Mouse (Mus musculus): Measurements from ENCODE around the gene Flnb. TPM values are rescaled to one million over a fixed set of nuclear protein-coding genes. Genes with fewer than 3 reads are reported as not detected.

Gene Flnb
- total RNA-seq, 2 experiments from 2014 or later, result 47.4 to 50.6 TPM

GRCm38 (mm10) chr14:7978183-7978582 is 160.4 kb downstream of the Flnb start:
- no peak for DNase-seq (ENCODE audit: low spot score in 2 of 2)

GRCm38 (mm10) chr14:7981226-7981625 is 163.5 kb downstream of the Flnb start:
- no peak for DNase-seq (ENCODE audit: low spot score in 2 of 2)

GRCm38 (mm10) chr14:7986913-7987312 is 169.2 kb downstream of the Flnb start:
- no peak for DNase-seq (ENCODE audit: low spot score in 2 of 2)

DNA sequence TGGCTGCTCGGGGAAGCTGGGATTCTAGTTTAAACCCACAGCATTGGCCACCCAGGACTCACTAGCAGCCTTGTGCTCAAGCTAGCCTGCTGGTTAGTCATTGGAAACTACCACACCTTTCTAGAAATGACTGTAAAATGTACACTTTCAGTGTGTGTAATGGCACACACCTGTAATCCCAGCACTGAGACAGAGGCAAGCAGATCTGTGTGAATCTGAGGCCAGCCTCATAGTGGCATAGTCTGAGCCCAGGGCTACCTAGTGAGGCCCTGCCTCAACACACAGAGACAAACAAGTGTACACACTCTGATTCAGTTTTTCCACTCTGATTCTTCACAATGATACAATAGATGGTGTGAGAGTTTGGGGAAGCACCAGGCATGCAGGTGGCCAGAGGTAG is 171.6 kb downstream of the Flnb start:
- DNase-seq (ENCODE audit: low spot score in 2 of 2), result no peak

DNA sequence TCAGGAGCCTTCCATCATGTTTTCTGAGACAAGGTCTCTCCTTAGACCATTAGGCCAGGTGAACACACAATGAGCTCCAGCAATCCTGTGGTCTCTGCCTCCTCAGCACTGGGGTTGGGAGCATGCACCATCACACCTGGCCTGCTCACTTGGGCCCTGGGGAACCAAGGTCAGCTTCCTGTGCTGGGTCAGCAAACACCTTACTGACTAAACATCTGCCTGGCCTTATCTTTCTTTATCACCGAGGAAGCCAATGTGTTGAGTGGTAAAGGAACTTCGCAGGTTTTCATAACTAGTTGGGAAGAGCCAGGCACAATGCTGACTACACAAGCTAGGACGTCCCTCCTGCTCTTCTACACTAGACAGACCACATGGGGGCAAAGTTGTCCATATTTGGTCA is 172.2 kb downstream of the Flnb start:
- DNase-seq (ENCODE audit: low spot score in 2 of 2), result no peak

DNA sequence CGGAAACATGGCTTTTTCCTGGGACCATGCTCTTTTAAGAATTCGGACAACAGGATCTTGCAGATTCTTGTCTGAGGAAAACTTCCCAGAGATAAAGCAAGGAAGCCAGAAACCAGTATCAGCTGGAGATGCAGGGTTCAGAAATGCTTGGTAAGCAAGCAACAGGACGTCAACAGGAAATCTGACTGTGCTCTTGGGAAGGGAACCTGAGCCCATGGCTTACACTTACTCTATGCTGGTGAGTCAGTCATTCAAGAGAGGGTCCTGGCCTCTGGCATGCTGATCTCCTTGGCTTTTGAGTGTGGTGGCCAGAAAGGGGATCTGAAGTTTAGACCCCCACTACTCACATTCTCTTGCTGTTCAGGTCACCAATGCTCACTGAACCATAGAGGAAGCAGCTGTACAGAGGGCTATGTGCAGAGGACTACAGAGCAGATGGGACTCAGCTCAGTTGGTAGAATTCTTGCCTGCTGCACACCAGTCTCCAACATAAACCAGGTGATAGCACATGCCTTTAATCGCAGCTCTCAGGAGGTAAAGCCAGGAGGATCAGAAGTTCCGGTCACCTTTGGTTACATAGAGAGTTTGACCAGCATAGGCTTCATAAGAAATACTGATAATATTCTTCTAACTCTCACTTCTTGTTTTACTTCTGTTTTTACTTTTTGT is 173.5 kb downstream of the Flnb start:
- DNase-seq (ENCODE audit: low spot score in 2 of 2), result no peak

DNA sequence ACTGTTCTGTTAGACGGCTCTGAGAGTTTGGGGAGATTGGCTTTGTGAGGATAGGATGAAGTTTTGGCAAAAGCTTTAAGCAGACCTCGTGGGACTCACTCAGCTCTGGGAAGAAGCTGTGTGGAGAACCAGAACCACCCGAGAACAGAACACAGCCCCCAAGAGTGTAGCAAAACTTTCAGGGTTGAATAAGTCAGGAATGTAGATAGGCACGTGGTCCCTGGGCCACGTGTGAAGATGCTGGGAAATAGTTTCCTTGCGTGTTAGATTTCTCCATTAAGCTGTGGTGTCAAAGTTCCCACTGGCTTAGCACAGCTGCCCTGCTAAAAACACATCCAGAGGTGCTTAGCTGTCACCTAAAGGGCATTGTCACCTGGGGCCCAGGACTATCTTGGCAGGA is 174.4 kb downstream of the Flnb start:
- no peak for DNase-seq (ENCODE audit: low spot score in 2 of 2)

GRCm38 (mm10) chr14:7994271-7994767 is 176.6 kb downstream of the Flnb start, which contains the start of gene Dnase1l3:
Gene Dnase1l3 (minus strand): TSS chr14:7994573.
- DNase-seq (ENCODE audit: low spot score in 2 of 2), result peak; percentile 23 to 36

GRCm38 (mm10) chr14:7997255-7997696 is 179.5 kb downstream of the Flnb start:
- DNase-seq (ENCODE audit: low spot score in 2 of 2), result peak; percentile 94 to 97

DNA sequence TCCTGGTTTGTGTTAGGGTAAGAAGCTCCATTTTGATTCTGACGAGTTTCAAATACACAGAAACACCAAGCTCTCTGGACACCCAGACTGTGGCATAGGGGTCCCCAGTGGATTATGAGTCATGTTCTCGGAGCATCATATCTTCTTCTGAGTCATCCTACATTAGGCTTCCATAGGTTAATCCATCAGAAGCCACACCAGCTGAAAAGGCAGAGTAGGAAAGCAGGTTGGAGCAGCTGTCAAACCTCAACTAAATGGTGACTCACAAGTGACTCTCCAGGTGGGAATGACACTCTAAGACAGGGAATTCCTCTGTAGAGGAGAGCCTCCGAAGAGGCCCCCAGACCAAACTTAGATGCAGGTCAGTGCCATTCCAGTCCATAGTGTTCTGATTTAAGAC is 181.3 kb downstream of the Flnb start:
- no peak for DNase-seq (ENCODE audit: low spot score in 2 of 2)

DNA sequence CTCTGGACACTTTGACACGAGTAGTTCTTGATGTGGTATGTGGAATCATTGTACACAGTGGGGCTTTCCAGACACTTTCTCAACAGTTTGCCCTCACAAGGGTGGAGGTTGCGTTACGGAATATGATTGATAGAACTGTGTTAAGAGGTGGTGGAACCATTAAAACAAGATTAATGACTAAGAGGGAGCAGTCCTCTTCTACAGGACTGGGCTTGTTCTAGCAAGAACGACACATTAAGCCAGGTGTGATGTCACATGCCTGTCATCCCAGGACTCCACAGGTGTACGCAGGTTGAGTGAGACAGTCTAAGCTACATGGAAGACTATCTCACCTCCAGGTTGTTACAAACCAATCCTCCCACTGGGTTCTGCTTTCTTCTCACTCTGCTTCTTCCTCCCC is 181.7 kb downstream of the Flnb start:
- no peak for DNase-seq (ENCODE audit: low spot score in 2 of 2)

- DNase-seq (ENCODE audit: low spot score in 2 of 2), result no peak
Observed at GRCm38 (mm10) chr14:8000247-8000646, 182.5 kb downstream of the Flnb start.

Other genes with a start within 250 kb of the Flnb start
- gene Gm3558, start 249.4 kb upstream of the Flnb start, total RNA-seq (2021), result 1 to 10 TPM; 3.2 to 4.7 TPM
- not detected for gene Gm10338, start 222.4 kb upstream of the Flnb start, total RNA-seq (2021)
- not detected for gene Gm10128, start 174.0 kb upstream of the Flnb start, total RNA-seq (2021)
- gene Gm26661, start 26.4 kb upstream of the Flnb start, total RNA-seq (2021), result not detected
- gene Gm45521, start 139.3 kb downstream of the Flnb start, total RNA-seq (2021), result not detected
- gene Dnase1l3, start 176.6 kb downstream of the Flnb start, total RNA-seq (2021), result not detected
- gene Abhd6, start 184.9 kb downstream of the Flnb start, total RNA-seq (2021), result 10 to 100 TPM; 74.8 to 75.0 TPM